Mouse (Mus musculus) heart, embryonic 11.5 days (tissue): ENCODE measurements around the gene Acbd4. TPM values are rescaled to one million over a fixed set of nuclear protein-coding genes. Genes with fewer than 3 reads are reported as not detected.

Experiments
- ATAC-seq: fragments of 200-750 bp; cut with Nextera tagmentation; replicated peaks from 2 replicates; pipeline ENCODE4 v1.8.0; 2017; ENCODE audit warnings: moderate library complexity; ENCODE audit not compliant: insufficient number of reproducible peaks, low FRiP score, low TSS enrichment
- H3K27ac ChIP-seq: fragments of 300-500 bp; sonication (generic); 2 replicates; pipeline ENCODE4 v1.5.1; 2014; ENCODE audit warnings: mild to moderate bottlenecking, low read depth, low read length
- H3K27me3 ChIP-seq: fragments of 300-500 bp; sonication (generic); 2 replicates; pipeline ENCODE4 v1.6.1; 2014; ENCODE audit warnings: mild to moderate bottlenecking, low read length, mixed read lengths; ENCODE audit not compliant: control insufficient read depth, insufficient read depth
- H3K36me3 ChIP-seq: fragments of 300-500 bp; sonication (generic); 2 replicates; pipeline ENCODE4 v1.6.1; 2014; ENCODE audit warnings: mild to moderate bottlenecking, low read length, moderate library complexity, mixed read lengths; ENCODE audit not compliant: control insufficient read depth, insufficient read depth
- H3K4me1 ChIP-seq: fragments of 300-500 bp; sonication (generic); 2 replicates; pipeline ENCODE4 v1.6.1; 2014; ENCODE audit warnings: low read length; ENCODE audit not compliant: control insufficient read depth, insufficient read depth
- H3K4me2 ChIP-seq: fragments of 300-500 bp; sonication (generic); 2 replicates; pipeline ENCODE4 v1.6.1; 2014; ENCODE audit warnings: mild to moderate bottlenecking, moderate library complexity
- H3K4me3 ChIP-seq: fragments of 300-500 bp; sonication (generic); 2 replicates; pipeline ENCODE4 v1.5.1; 2014; ENCODE audit warnings: low read depth, low read length
- H3K9ac ChIP-seq: fragments of 300-500 bp; sonication (generic); 2 replicates; pipeline ENCODE4 v1.6.1; 2014; ENCODE audit warnings: mild to moderate bottlenecking, low read depth, low read length, moderate library complexity
- H3K9me3 ChIP-seq: fragments of 300-500 bp; sonication (generic); replicated peaks from 2 replicates; pipeline ENCODE4 v1.6.1; 2016; ENCODE audit warnings: low read length; ENCODE audit not compliant: control insufficient read depth
- WGBS: fragments of 180-500 bp; shearing (Covaris S2); extraction: QIAGEN DNeasy Blood & Tissue Kit; methylation state at CpG from one replicate; pipeline ENCODE4 v1.1.7; 2014; ENCODE audit not compliant: insufficient replicate concordance; 5-methylcytosine and 5-hydroxymethylcytosine counted together
- polyA plus RNA-seq: library from polyadenylated mRNA; unstranded; fragments of >200 nt; fragmentation: Nextera tagmentation; extraction: Ambion mirVana; gene quantifications from 2 replicates; pipeline ENCODE4 v1.2.1, GENCODE M21; 2014

Acbd4 gene
- polyA plus RNA-seq, 1 experiment from 2014 or later, result 11.2 TPM

GRCm38 (mm10) chr11:103103621-103104020 is 2.1 kb downstream of the Acbd4 start:
- no peak overlapping the region for H3K27ac ChIP-seq
- peak overlapping the region; percentile 45 for H3K4me3 ChIP-seq
- peak overlapping the region; percentile 67 for H3K9ac ChIP-seq
- whole genome bisulfite sequencing, result 42% methylated on average over 8 of the region's 8 CpGs
- no peaks in the 10 kb centered on the region for H3K9me3 ChIP-seq
- no peaks in the 10 kb centered on the region for H3K36me3 ChIP-seq
- H3K4me1 ChIP-seq, result peaks cover 18% of the 10 kb centered on the region
- ATAC-seq, result no peak
- H3K27me3 ChIP-seq, result peaks cover 32% of the 10 kb centered on the region
- H3K4me2 ChIP-seq, result peak overlapping the region; percentile 93

- Histone ChIP-seq H3K9ac (no peak overlapping the region), H3K9me3 (no peaks in the 10 kb centered on the region), H3K36me3 (no peaks in the 10 kb centered on the region), H3K27ac (no peak overlapping the region), H3K4me2 (peak overlapping the region; percentile 93; the same call in 1 of the 2 replicates), H3K27me3 (peaks cover 27% of the 10 kb centered on the region), H3K4me3 (no peak overlapping the region), H3K4me1 (peaks cover 13% of the 10 kb centered on the region; the same call in 1 of the 2 replicates)
- WGBS, result 58% methylated on average over 7 of the region's 7 CpGs
- ATAC-seq, result no peak
These were observed 3.0 kb downstream of the Acbd4 start for GRCm38 (mm10) chr11:103104469-103104868.

- Histone ChIP-seq H3K4me1 (peaks cover 13% of the 10 kb centered on the region; the same call in 1 of the 2 replicates), H3K9me3 (no peaks in the 10 kb centered on the region), H3K36me3 (no peaks in the 10 kb centered on the region), H3K4me2 (peak overlapping the region; percentile 29; the same call in 1 of the 2 replicates), H3K9ac (no peak overlapping the region), H3K27ac (no peak overlapping the region), H3K27me3 (peaks cover 20% of the 10 kb centered on the region), H3K4me3 (no peak overlapping the region)
- 56% methylated on average over 14 of the region's 14 CpGs for WGBS
- no peak for ATAC-seq
These were observed 3.8 kb downstream of the Acbd4 start for GRCm38 (mm10) chr11:103105180-103105725.

GRCm38 (mm10) chr11:103105810-103106209 is 4.3 kb downstream of the Acbd4 start:
- peaks cover 15% of the 10 kb centered on the region for H3K27me3 ChIP-seq
- no peak overlapping the region for H3K4me2 ChIP-seq
- H3K4me3 ChIP-seq, result no peak overlapping the region
- no peaks in the 10 kb centered on the region for H3K9me3 ChIP-seq
- WGBS, result 81% methylated on average over 6 of the region's 6 CpGs
- no peak for ATAC-seq
- H3K27ac ChIP-seq, result no peak overlapping the region
- no peak overlapping the region for H3K9ac ChIP-seq
- H3K36me3 ChIP-seq, result no peaks in the 10 kb centered on the region
- peaks cover 13% of the 10 kb centered on the region; the same call in 1 of the 2 replicates for H3K4me1 ChIP-seq

- Histone ChIP-seq H3K4me1 (peaks cover 15% of the 10 kb centered on the region; the same call in 1 of the 2 replicates), H3K27me3 (peaks cover 10% of the 10 kb centered on the region), H3K4me2 (no peak overlapping the region), H3K9me3 (no peaks in the 10 kb centered on the region), H3K36me3 (no peaks in the 10 kb centered on the region), H3K9ac (no peak overlapping the region), H3K27ac (no peak overlapping the region), H3K4me3 (no peak overlapping the region)
- ATAC-seq, result no peak
- whole genome bisulfite sequencing, result 67% methylated on average over 4 of the region's 4 CpGs
These were observed 4.9 kb downstream of the Acbd4 start for GRCm38 (mm10) chr11:103106386-103106785.

- H3K9ac ChIP-seq, result peak overlapping the region; percentile 70
- no peaks in the 10 kb centered on the region; the same call in 1 of the 2 replicates for H3K27me3 ChIP-seq
- peaks cover 23% of the 10 kb centered on the region; the same call in 1 of the 2 replicates for H3K4me1 ChIP-seq
- peak overlapping the region; percentile 47 for H3K4me3 ChIP-seq
- ATAC-seq, result no peak
- H3K27ac ChIP-seq, result no peak overlapping the region
- whole genome bisulfite sequencing, result 10% methylated on average over 10 of the region's 10 CpGs
- peak overlapping the region; percentile 84 for H3K4me2 ChIP-seq
- H3K9me3 ChIP-seq, result no peaks in the 10 kb centered on the region
- H3K36me3 ChIP-seq, result no peaks in the 10 kb centered on the region
These were observed 9.8 kb downstream of the Acbd4 start for GRCm38 (mm10) chr11:103111301-103111700.

- no peak for ATAC-seq
- Histone ChIP-seq H3K9ac (peak overlapping the region; percentile 70), H3K4me1 (peaks cover 23% of the 10 kb centered on the region; the same call in 1 of the 2 replicates), H3K4me2 (peak overlapping the region; percentile 84), H3K9me3 (no peaks in the 10 kb centered on the region), H3K27ac (peak overlapping the region; percentile 36; the same call in 1 of the 2 replicates), H3K36me3 (no peaks in the 10 kb centered on the region), H3K4me3 (peak overlapping the region; percentile 47), H3K27me3 (no peaks in the 10 kb centered on the region; the same call in 1 of the 2 replicates)
- under 1% methylated on average over 28 of the region's 28 CpGs for WGBS
These were observed 10.5 kb downstream of the Acbd4 start for GRCm38 (mm10) chr11:103111881-103112551.

GRCm38 (mm10) chr11:103112552-103112912 is 11.1 kb downstream of the Acbd4 start:
- Histone ChIP-seq H3K9ac (peak overlapping the region; percentile 70; the same call in 1 of the 2 replicates), H3K4me2 (peak overlapping the region; percentile 84), H3K4me1 (peaks cover 23% of the 10 kb centered on the region; the same call in 1 of the 2 replicates), H3K4me3 (peak overlapping the region; percentile 47), H3K27ac (0 out of 2 replicates have a peak overlapping the region, but pooled peaks have one; percentile 36), H3K36me3 (no peaks in the 10 kb centered on the region), H3K27me3 (no peaks in the 10 kb centered on the region; the same call in 1 of the 2 replicates), H3K9me3 (no peaks in the 10 kb centered on the region)
- WGBS, result 19% methylated on average over 9 of the region's 9 CpGs
- ATAC-seq, result no peak
